Mouse (Mus musculus) layer of hippocampus, adult 8-10 months (tissue): Measurements from ENCODE around the gene Plppr3. TPM values are rescaled to one million over a fixed set of nuclear protein-coding genes. Genes with fewer than 3 reads are reported as not detected.

Experiments
- DNase-seq, 2 experiments: peaks; one replicate each; pipeline ENCODE4 v3.0.0; 2022; ENCODE audit warnings: low spot score in 2 of 2
- total RNA-seq, 4 experiments: library from RNA; stranded (reverse); gene quantifications; 2 replicates each; pipeline ENCODE4 v1.2.4; 2022

Plppr3 gene
- total RNA-seq, 4 experiments from 2014 or later = 34.6 to 41.0 (median 38.0) TPM

DNA sequence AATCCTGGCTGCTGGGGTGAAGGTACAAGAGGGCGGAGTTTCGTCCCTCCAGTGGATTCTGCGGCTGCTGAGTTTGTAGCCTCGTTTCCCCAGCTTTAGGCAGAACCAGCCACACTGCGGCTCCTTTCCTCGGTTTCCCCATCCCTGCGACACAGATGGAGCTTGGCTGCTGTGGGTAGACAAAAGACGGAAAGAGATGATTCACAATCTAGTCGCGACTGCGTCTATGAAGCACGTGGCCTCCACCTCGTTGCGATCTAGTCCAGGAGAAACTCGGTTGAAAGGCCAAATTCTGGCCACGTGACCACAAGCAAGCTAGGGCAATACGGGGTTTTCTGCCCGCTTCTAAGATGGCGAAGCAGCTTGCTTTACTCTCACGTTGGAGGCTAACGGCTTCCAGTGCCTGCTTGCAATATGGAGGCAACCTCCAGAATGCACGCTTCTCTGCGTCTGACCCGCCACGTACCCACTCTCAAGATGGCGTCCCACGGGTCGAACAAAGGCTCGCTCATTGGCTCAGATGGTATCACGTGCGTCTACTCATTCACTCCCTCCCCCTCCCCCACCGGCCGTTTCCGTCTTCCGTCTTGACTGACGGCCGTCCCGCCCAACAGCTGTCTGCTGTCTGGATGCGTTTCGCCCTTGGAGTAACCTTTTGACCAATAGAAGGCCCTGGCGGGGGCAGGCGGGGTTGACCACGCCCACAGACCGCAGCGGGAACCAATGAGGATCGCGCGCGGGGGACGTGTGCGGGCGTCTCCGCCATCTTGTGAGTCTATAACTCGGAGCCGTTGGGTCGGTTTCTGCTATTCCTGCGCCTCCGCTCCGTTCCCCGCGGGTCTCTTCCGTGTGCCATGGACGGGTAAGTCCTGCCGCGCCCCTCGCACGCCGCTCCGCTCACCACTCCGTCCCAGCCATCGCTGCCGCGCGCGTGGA is 20.3 kb downstream of the Plppr3 start, which contains the start of gene Ptbp1:
TSS of gene Ptbp1 (plus strand) at position 568 of the 936 bp plus-strand sequence.
- DNase-seq = peak; percentile 99 to 100

DNA sequence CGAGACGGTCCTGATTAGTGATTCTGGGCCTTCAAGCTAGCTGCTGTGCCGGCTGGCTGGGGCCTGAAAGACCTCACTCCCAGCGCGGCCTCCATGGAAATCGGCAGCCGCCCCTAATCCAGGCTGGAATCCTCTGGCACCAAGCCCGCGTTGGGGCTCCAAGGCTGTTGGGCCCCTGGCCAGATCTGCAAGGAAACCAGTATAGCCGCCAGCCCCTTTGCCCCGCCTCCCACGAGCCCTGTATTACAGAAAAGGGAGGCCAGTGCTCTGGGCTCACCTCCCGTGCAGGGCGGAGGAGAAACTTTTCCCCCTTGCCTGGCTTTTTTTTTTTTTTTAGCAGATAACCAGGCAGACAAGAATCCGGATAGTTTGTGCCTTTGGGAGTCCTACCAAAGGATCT is 21.0 kb downstream of the Plppr3 start:
- DNase-seq = peak; percentile 85

DNA sequence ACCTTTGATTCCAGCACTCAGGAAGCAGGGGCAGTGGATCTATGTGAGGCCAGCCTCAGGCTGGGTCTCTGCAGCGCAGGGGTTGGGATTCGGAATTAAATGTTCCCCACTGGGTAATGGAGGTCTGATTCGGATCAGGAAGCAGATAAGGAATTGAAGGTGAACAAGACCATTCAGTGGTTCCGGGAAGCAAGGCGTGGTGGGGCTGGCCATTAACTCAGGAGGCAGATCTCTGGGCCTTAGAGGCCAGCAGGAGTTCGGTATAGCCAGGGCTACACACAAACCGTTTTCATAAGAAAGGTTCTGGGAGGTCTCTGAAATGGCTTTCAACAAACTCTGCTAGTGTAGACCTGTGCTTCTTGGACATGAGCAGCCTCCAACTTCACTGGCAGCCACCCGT is 21.6 kb downstream of the Plppr3 start:
- DNase-seq = no peak

DNA sequence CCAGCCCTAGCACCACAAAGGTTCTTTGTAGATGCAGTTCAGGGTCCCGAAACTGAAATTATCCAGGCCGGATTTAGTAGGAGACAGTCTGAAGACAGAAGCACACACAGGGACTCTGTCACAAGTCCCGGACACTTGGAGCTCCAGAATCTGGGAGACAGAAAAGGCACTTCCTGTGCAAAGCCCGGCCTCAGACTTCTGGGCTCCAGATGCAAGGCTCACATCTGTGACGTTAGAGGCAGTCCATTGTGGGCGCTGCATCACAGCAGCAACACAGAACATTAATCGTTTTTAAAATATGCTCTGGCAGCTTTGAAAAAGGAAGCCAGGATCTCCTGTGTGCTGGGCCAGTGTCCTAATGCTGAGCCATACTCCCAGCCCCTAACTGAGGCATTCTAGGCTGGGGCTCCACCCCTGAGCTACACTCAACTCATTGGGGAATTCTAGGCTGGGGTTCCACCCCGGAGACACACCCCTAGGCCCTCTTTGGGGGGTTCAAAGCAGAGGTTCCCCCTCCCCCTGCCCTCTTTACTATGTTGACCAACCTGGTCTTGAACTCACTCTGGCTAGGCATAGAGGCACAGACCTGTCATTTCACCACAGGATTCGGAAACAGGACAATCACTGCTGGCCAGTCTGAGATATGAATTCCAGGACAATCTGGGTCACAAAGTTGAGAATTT is 22.2 kb downstream of the Plppr3 start:
- no peak for DNase-seq

DNA sequence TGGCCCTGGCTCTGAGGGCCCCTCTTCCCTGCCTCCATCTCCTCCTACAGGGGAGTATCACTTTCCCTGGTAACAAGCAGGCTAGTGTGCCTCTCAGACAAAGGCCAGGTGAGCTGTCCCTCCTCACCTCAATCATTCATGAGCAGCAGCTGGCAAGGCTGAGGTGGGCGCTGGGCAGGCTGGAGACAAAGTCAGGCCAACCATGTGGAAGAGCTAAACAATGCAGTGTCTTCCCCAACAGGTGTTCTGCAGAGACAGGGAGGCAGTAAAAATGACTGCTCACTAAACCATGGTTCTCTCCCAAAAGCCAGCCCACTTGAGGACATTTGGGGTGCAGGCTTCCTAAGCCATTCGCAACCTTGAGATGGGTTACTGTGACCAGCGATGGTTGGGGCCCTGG is 22.8 kb downstream of the Plppr3 start:
- DNase-seq = no peak

DNA sequence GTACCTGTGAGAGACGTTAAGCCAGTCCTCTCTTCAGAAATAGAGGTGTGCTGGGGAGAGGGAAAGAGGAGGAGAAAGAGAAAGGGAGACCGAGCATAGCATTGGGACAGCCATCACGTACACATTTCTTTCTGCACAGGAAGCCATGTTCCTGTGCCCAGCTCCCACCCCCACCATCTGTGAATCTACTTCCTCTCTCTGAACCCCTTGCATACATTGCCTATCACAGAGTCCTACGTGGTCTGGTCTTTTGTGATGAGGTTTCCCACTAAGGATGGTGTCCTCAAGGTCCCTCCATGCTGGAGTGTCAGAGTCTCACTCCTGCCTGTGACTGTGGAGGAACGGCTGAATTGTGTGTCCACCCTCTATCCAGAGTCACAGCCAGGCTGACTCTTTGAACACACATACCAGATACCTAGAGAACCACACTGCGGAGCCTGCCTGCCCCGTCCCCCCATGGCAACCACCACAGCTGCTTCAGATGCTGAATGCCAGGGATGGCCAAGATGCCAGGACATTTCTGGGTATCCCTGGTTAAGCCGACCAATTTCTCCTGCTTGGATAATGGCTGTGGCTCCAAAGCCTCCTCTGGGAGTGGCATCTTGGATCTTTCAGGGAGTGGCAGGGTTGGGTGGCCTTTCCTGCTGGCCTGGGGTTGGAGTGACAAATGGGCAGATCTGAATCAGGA is 24.3 kb downstream of the Plppr3 start:
- DNase-seq = no peak

DNA sequence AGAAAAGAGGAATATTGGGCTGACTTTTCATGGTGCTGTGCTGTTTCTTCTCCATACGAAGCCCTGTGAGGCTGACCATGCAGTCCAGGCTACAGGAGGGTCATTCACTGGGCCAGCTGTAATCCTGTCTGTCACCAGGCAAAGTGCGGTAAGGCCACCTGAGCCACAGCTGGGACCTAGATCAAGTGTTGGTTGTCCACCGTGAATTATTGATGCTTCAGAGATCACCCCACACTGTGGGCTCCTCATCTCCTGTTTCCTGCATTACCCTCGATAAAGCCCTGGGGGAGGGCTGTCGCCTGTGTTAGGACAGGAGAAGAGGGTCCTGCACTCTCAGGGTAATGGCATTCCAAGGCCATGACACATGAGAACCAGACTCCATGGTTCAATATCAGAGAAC is 27.9 kb downstream of the Plppr3 start:
- DNase-seq = no peak

DNA sequence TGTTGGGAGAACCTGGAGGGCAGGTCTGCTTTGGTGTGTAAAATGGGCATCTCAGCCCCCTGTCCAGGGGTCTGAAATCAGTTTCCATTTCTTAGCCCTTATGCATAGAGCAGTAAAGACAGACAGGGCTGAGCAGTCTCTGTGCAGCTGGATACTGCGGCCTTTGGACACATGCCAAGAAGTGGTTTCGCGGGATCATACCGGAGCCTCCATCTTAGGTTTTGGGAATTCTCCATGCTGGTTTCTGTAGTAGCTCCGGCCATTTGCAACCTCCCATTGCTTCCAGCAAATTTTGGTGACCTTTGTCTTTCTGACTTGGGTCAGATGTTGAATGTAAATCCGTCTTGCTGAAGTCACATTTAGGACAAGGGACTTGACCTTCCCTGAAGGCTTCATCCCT is 31.0 kb downstream of the Plppr3 start:
- DNase-seq = no peak

DNA sequence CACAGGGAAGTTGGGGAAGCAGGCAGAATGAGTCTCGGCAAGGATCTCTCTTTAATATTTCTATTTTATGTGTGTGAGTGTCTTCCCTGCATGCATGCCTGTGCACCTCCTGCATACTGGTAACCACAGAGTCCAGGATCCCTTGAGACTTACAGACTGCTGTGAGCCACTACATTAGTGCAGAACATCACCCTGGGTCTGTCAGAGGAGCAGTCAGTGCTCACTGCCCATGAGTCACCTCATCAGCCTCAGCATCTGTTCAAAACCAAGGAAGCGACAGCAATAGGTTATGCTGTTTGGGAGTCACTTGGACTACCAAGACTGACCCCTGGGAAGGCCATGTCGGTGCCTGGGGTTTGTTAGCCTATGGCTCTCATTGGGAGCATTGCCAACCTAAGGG is 32.1 kb downstream of the Plppr3 start:
- DNase-seq = no peak

DNA sequence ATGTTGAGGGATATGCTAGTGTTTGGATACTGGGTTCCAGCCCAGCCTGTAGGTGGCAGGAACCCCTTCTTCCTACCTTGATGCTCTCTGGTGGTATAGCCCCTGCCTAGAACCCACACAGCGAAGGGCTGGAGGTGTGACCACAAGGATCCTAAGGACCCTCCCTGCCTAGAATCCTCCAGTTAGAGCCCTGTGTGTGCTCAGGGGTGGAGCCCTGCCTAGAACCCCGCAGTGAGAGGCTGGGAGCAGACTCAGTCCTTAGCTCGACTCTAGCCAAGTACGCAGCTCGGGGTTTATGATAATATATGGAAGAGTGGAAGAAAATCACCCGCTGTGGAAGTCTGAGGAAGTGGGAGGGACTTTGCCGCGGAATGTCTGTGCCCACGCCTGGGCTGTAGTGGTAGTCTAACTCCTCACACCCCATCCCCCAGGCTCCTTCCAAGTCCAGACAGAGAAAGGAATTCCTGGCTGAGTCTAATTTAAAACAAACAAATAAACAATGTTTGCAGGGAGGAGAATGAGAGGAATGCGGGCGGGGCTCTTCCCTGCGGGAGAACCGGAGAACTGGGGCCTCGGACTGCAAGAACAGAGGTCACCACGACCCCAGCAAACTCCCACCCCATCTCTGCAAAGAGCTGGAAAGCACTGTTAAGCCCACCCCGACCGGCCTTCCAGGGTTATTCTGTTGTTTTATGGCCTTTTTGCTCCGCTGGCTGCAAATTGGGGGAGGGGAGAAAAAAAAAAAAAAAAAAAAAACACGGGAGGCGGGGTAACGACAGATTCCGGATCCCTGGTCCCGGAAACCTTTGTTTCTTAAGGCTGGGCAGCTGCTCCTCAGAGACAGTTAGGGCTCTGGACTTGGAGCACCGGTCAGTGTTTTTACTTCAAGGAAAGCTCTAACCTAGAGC is 33.5 kb downstream of the Plppr3 start:
- DNase-seq = peak; percentile 69 to 76

DNA sequence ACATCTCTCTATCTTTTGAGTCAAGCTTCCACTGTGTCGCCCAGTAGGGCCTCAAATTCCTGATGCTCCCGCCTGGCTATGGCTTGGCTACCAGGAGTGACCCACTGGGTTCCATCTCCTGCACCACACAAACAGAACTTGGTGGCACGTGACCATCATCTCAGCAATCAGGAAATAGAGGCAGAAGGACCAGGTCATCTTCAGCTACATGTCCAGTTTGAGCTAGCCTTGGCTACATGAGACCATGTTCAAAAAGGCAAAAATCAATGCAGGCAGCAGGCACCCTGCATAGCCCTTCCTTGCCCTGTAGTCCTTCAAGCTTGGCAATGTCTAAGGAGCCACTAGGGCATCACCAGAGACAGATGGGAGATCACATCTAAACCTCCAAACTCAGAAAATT is 34.3 kb downstream of the Plppr3 start:
- DNase-seq = no peak

DNA sequence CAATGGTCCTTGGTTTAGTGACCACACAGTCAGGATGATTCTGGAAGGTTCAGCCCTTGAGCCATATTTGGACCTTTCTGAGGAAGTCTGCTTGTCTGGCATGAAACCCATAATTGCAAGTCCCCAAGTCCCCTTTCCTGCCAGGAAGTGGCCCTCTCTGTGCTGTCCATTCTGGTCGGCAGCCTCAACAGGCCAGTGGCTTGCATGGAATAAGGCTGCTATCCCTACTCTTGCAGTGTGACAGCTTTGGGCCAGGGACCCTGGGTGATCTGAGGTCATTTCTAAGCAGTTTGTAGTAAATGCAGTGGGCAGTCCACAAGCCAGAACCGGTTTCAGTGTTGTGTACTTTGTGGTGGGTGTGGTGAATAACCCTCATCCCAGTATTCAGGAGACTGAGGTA is 36.3 kb downstream of the Plppr3 start:
- DNase-seq = no peak

DNA sequence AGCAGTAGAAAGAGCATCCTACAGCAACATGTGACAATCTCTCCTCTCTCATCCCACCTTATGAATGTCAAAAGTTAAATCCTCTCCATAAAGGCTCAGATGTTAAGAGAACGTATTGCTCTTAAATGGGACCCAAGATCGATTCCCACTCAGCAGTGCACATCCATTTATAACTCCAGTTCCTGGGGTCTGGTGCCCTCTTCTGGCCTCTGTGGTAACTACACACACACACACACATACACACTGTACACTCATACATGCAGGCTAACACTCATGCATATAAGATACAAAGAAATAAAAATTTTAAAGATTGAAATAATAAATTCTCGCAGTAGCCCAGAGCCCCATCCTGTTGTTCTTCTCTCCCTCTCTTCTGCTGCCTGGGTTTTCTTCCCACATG is 37.5 kb downstream of the Plppr3 start:
- no peak for DNase-seq

DNA sequence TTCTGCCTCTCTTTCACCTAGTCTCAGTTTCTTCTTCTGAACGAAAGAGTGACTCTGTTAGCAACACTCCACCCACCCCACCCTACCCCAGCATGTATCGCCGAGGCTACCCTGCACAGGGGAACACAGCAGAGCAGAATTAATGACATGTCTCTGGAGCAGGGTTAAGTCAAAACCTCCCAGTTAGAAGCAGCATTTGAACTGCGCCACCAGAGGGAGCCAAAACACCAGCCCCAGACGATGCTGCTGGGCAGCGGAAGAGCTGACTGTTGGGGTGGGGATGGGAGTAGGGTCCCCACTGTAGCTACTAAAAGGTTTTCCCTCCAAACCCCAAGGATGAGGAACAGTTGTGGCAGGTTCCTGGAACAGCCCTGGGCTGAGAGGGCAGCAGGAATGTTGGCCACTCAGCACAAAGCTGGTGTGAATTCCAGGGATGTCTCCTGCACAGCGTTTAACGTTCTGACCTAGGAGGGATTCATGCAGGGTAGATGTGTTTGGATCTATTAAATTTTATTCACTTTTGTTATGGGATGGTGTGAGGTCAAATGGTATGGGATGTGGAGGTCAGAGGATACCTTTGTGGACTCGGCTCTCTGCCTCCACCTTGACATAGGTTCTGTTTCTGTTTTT is 39.5 kb downstream of the Plppr3 start:
- peak in 1 of 2 experiments; percentile 70 for DNase-seq

DNA sequence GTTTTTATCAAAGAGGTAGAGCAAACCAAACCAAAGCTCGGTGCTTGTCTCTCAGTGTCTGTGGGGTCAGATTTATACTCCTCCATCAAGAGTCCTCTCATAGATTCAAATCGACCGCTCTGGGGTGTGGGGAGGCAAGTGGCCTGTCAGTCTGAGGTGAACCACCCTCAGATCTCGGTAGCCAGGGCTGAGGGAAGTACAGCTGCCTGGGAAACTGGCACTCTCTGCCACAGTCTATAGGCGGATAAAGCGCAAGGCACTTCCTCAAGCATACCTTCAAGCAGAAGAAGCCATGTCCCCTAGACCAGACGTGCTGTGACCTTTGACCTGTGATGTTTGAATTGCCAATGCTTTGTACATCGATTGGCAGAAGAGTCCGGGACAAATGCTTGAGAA is 41.6 kb downstream of the Plppr3 start:
- DNase-seq = no peak

DNA sequence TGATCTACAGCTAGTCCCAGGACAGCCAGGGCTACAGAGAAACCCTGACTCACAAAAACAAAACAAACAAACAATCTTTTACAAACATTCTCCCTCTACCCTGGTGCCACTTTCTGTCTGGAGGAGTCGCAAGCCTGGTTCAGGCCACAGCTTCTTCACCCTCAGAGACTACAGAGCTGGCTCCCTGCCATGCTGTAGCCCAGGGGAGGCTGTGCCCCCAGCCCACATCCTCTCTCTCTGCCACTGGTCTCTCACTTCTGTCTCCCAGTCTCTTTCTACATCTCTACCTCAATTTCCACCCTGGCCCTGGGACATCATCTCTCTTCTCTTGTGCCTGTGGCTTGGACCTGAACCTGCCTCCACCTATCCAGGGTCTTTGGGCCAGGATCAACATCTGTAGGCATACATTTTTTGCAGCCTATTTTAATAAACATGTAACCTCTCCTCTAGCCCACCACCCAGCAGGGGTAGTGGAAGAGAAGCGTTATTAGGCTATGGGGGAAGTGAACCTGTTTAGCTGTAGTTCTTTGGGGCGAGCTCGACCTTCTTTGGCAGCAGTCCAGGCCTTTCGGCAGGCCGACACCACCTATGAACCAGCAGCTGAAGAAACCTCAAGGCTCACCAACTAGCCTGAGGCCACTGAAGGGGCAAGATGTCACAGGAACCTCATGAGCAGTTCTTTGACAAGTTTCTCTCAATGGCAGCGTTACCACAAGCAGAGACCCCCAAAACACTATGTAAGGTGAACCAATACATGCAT is 42.2 kb downstream of the Plppr3 start:
- no peak for DNase-seq

DNA sequence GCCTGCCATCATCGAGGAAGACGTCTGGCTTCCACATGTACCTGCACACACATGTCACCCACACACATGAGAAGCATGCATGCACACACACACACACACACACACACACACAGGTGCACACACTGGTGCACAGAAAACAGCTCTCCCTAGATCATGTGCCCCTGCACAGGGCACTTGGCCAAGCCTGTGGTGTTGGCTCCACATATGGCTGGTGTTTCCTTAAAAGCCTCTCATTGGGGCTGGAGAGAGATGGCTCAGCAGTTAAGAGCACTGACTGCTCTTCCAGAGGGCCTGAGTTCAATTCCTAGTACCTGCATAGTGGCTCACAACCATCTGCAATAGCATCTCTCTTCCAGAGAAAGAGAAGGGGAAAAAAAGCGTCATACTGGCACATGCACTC is 42.9 kb downstream of the Plppr3 start:
- DNase-seq = no peak

DNA sequence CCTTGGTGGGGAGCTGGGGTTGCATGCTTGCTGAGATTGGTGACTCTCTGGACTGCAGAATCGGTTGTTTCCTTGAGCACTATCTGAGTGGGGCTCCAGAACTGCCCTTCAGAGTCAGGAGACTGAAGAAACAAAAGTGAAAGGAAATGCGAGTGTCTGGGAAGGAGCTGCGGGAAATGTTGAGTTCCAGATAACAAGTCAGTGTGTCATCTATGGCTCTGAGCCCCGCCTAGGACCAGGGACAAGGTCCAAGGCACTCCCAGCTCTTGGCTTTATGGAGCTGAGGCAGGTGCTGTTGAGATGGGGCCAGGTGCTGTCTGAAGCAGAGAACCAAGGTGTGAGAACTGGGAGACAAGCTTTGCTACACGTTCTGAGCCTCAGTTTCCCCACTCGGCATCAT is 50.0 kb downstream of the Plppr3 start:
- no peak for DNase-seq

DNA sequence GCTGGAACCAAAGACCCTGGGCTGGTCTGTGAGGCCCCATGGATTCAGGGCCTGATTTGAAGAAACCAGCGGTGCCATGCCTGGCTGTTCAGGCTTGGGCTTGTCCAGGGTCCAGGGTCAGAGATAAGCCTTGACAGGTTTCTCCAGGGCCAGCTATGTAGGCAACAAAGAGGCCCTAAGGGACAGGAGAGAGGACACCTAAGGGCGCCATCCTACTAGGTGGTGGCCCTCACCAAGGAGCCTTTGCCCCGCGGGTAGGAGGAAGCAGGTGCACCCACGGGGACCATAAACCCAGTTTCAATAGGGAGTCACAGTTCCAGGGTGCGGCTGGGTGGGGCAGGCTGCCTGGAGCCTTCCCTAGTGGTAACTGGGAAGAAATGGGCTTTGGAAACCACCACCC is 51.4 kb downstream of the Plppr3 start:
- DNase-seq = no peak

DNA sequence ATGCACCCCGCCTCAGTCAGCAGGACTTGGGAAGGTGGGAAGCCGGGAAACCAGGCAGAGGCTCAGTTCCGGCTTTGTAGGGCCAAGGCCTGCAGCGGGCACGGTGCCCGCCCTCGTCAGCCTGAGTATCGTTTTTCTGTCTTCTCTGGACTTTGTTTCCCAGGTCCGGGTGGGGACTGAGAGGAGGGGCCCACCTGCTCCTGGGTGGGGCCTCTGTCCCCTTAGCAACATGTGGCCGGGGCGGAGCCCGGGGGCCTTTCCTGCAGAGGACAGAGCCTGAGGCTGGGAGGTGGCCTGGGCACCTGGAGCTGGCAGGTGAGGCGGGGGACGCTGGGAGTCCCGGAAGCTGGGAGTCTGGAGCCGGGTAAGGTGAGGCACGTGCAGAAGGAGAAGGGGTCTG is 52.1 kb downstream of the Plppr3 start:
- no peak for DNase-seq
